Mouse (Mus musculus): ENCODE measurements at regions not wholly inside any gene's neighbourhood (a gene's known extent, or its start where the extent isn't known, plus 50 kb on each side); places are given as distances from the start of the nearest gene placed in this dataset.
A peak's percentile ranks its signal among the peaks of the same experiment; 100 is the strongest.

- DNase-seq (ENCODE audit: low read depth, low spot score), result no peak
Observed at GRCm38 (mm10) chrX:7474831-7475230, 98.6 kb upstream of the Foxp3 start.

- peak; percentile 78 for DNase-seq (ENCODE audit: low read depth, low spot score)
Observed at GRCm38 (mm10) chrX:7473814-7474213, 98.2 kb upstream of the Usp27x start.

GRCm38 (mm10) chrX:7469801-7470200 is 94.2 kb upstream of the Usp27x start:
- no peak for DNase-seq (ENCODE audit: low read depth, low spot score)

- no peak for DNase-seq (ENCODE audit: low read depth, low spot score)
Observed at GRCm38 (mm10) chrX:7467985-7468384, 92.4 kb upstream of the Usp27x start.

- no peak for DNase-seq (ENCODE audit: low read depth, low spot score)
Observed at GRCm38 (mm10) chrX:7456851-7457250, 81.2 kb upstream of the Usp27x start.

- no peak for DNase-seq (ENCODE audit: low read depth, low spot score)
Observed at GRCm38 (mm10) chrX:7445035-7445434, 69.4 kb upstream of the Usp27x start.

- no peak for DNase-seq (ENCODE audit: low read depth, low spot score)
Observed at GRCm38 (mm10) chrX:7444583-7444982, 69.0 kb upstream of the Usp27x start.

- DNase-seq (ENCODE audit: low read depth, low spot score), result no peak
Observed at GRCm38 (mm10) chrX:7443996-7444421, 68.4 kb upstream of the Usp27x start.

GRCm38 (mm10) chrX:7435375-7436042 is 59.9 kb upstream of the Usp27x start:
- DNase-seq (ENCODE audit: low read depth, low spot score), result no peak

GRCm38 (mm10) chrX:7434268-7434667 is 58.6 kb upstream of the Usp27x start:
- DNase-seq (ENCODE audit: low read depth, low spot score), result no peak

GRCm38 (mm10) chrX:7430456-7430855 is 54.8 kb upstream of the Usp27x start:
- DNase-seq (ENCODE audit: low read depth, low spot score), result no peak

- DNase-seq (ENCODE audit: low read depth, low spot score), result peak; percentile 42
Observed at GRCm38 (mm10) chrX:7429524-7429865, 53.9 kb upstream of the Usp27x start.

- peak; percentile 27 for DNase-seq (ENCODE audit: low read depth, low spot score)
Observed at GRCm38 (mm10) chrX:7428621-7429523, 53.2 kb upstream of the Usp27x start.
